Comparison of ENCODE assay signal across 9 mouse cellular contexts in genomic region chr4:135270476-135270875, GRCm38 (mm10). TPM values are rescaled to one million over a fixed set of nuclear protein-coding genes. Genes with fewer than 3 reads are reported as not detected.
DNase-seq lines count a peak whose midpoint lies in the region; ATAC-seq and TF ChIP-seq lines count a peak whose summit lies in the region.
"Had no signal": no experiment of that assay in that cellular context is flagged by ENCODE, and none has a peak within 500 bp of the region (broad histone marks: within the 10 kb centered on the region; RNA-seq: fewer than 3 reads in every experiment).

No protein-coding gene starts in this region.

- H3K36me3 ChIP-seq in limb, embryonic 10.5 days = peaks cover 40% of the 10 kb centered on the region
- no peaks in the 10 kb centered on the region for H3K36me3 ChIP-seq in neural tube, embryonic 13.5 days

- H3K9me3 ChIP-seq in limb, embryonic 10.5 days (replicated peaks) = no peaks in the 10 kb centered on the region
- H3K9me3 ChIP-seq in neural tube, embryonic 13.5 days = no peaks in the 10 kb centered on the region

- no peak for TF ChIP-seq POLR2A in lung, adult 2 months (IDR thresholded peaks at IDR 0.05; ENCODE audit: borderline replicate concordance, extremely low read depth, low read depth, low read length)
- no peak; the same call in 1 of the 2 replicates for TF ChIP-seq POLR2A in embryonic fibroblast, embryonic 13.5 days (IDR thresholded peaks at IDR 0.05; ENCODE audit: low read depth, low read length)

- peaks cover 18% of the 10 kb centered on the region; the same call in 1 of the 2 replicates for H3K27me3 ChIP-seq in limb, embryonic 10.5 days (ENCODE audit: low read depth, poor library complexity, severe bottlenecking)
- H3K27me3 ChIP-seq in neural tube, embryonic 13.5 days = peaks cover 12% of the 10 kb centered on the region

- peak overlapping the region; percentile 91 for H3K27ac ChIP-seq in embryonic fibroblast, embryonic 13.5 days (ENCODE audit: insufficient read depth, low read length)
- H3K27ac ChIP-seq in limb, embryonic 10.5 days = peak overlapping the region; percentile 7; the same call in 1 of the 2 replicates
- no peak overlapping the region for H3K27ac ChIP-seq in neural tube, embryonic 13.5 days (replicated peaks)

- peak overlapping the region; percentile 68 for H3K4me2 ChIP-seq in neural tube, embryonic 13.5 days

- no peak for TF ChIP-seq CTCF in lung, adult 2 months (IDR thresholded peaks at IDR 0.05; ENCODE audit: insufficient read depth, low read length)
- no peak for TF ChIP-seq CTCF in embryonic fibroblast, embryonic 13.5 days (IDR thresholded peaks at IDR 0.05; ENCODE audit: borderline replicate concordance, insufficient read depth, low read length)

- H3K4me3 ChIP-seq in lung, adult 2 months (replicated peaks; ENCODE audit: extremely low read depth, low read depth, low read length) = peak overlapping the region; percentile 55
- peak overlapping the region; percentile 97 for H3K4me3 ChIP-seq in embryonic fibroblast, embryonic 13.5 days (ENCODE audit: insufficient read depth, low read length)
- H3K4me3 ChIP-seq in limb, embryonic 10.5 days = peak overlapping the region; percentile 92
- H3K4me3 ChIP-seq in neural tube, embryonic 13.5 days = peak overlapping the region; percentile 86

- no peak for DNase-seq in lung, adult 2 months
- no peak for DNase-seq in lung, postnatal 10 days
- no peak for DNase-seq in limb, embryonic 10.5 days (ENCODE audit: low spot score)
- DNase-seq in left cerebral cortex, adult 8-10 months (ENCODE audit: low spot score in 2 of 2) = no peak
- no peak for DNase-seq in ovary, postnatal 14 days (ENCODE audit: low spot score)
- DNase-seq in adrenal gland, adult 8-10 months = no peak
- DNase-seq: thymus, postnatal 4 days had no signal

- peaks cover 29% of the 10 kb centered on the region for H3K4me1 ChIP-seq in lung, adult 2 months (ENCODE audit: control insufficient read depth, insufficient read depth, low read length)
- peaks cover 14% of the 10 kb centered on the region for H3K4me1 ChIP-seq in embryonic fibroblast, embryonic 13.5 days (ENCODE audit: control insufficient read depth, insufficient read depth, low read length)
- H3K4me1 ChIP-seq in limb, embryonic 10.5 days = peaks cover 47% of the 10 kb centered on the region
- H3K4me1 ChIP-seq in neural tube, embryonic 13.5 days (replicated peaks) = peaks cover 59% of the 10 kb centered on the region

- 38% methylated on average over 8 of the region's 8 CpGs for WGBS in lung, adult 2 months
- 46% methylated on average over 8 of the region's 8 CpGs for WGBS in limb, embryonic 10.5 days
- 63% methylated on average over 8 of the region's 8 CpGs for WGBS in neural tube, embryonic 13.5 days

- H3K9ac ChIP-seq in neural tube, embryonic 13.5 days = peak overlapping the region; percentile 91; the same call in 1 of the 2 replicates

- ATAC-seq in neural tube, embryonic 13.5 days (ENCODE audit: low read depth) = no peak

RNA-seq across cellular contexts. Expression of gene Clic4, which starts 2.1 kb away (rescaled TPM):
- polyA plus RNA-seq in lung, adult 2 months (2012; rRNA removed) = 190 and 227 TPM in 2 replicates
- 223 and 251 TPM in 2 replicates for polyA plus RNA-seq in embryonic fibroblast, embryonic 13.5 days (2011; ENCODE audit: insufficient read length, low read depth, missing spikeins)
- polyA plus RNA-seq in limb, embryonic 10.5 days (2016; fragmentation: Nextera tagmentation; extraction: Ambion mirVana) = 208 and 220 TPM in 2 replicates
- polyA plus RNA-seq in neural tube, embryonic 13.5 days (2015; fragmentation: Nextera tagmentation; extraction: Ambion mirVana) = 76.3 and 84.4 TPM in 2 replicates
- 10 to 100 TPM; 40.1 to 47.4 (median 42.7) TPM for total RNA-seq in left cerebral cortex, adult 8-10 months (2022)
- 10 to 100 TPM; 59.8 to 89.0 (median 74.4) TPM for total RNA-seq in adrenal gland, adult 8-10 months (2022)
